Mouse (Mus musculus) c-Kit-positive CD71-positive TER-119-positive erythroid progenitor cells, embryonic 14.5 days (primary cell): ENCODE measurements around the gene Pi16.

Source experiments
- DNase-seq: peaks from one replicate; pipeline ENCODE4 v3.0.0-alpha.2; 2013; ENCODE audit warnings: low spot score

Pi16 gene

GRCm38 (mm10) chr17:29304376-29305057 lies 13.0 kb upstream of the Pi16 start:
- no peak for DNase-seq

GRCm38 (mm10) chr17:29305058-29305806 lies 12.2 kb upstream of the Pi16 start:
- no peak for DNase-seq

- no peak for DNase-seq
These were observed 11.6 kb upstream of the Pi16 start for GRCm38 (mm10) chr17:29305871-29306270.

GRCm38 (mm10) chr17:29310056-29310623 lies 7.3 kb upstream of the Pi16 start:
- no peak for DNase-seq

- no peak for DNase-seq
These were observed 5.9 kb upstream of the Pi16 start for GRCm38 (mm10) chr17:29311602-29312001.

DNA sequence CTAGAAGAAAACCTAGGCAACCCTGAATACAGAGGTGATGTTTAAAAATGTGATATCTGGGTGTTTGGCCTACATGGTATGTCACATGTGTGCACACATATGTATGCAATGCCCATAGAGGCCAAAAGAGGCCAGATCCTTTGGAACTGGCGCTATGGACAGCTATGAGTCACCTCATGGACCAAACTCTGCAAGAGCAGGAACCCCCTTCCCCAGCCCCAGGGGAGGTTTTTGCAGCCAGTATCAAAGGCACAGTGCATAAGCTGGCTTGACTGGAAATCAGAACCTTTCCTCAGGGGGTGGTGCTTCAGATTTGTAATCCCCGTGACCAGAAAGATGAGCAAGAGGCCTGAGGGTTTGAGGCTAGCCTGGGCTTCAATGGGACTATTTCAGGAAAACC lies 5.4 kb upstream of the Pi16 start:
- no peak for DNase-seq

- peak; percentile 29 for DNase-seq
These were observed 4.2 kb upstream of the Pi16 start for GRCm38 (mm10) chr17:29313300-29313699.

GRCm38 (mm10) chr17:29315672-29316465 lies 1.6 kb upstream of the Pi16 start:
- DNase-seq = no peak

- no peak for DNase-seq
These were observed 589 bp upstream of the Pi16 start for GRCm38 (mm10) chr17:29316891-29317290.

DNA sequence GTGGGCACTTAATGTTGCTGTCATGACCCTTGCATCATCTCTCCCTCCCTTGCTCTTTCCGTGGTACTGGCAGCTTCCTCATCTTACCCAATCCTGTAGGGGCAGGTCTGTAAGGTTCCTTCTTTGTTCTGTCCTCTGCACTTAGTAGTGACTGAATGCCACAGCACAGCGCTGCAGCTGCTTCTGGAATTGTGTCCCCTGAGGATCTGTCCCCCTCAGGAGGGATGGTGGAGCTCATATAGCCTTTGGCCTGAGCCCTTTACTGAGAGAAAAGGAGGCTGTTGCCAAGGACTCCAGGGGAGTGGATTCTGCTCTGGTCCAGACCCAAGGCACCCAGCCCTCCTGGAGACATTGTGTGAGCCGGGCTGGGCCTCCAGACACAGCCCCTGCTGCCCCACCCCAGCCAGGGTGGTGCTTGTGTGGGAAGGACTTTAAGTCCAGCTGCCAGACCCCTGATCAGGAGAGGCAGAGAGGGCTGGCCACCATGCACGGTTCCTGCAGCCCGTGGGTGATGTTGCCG lies 1.3 kb downstream of the Pi16 start:
- DNase-seq = no peak

DNA sequence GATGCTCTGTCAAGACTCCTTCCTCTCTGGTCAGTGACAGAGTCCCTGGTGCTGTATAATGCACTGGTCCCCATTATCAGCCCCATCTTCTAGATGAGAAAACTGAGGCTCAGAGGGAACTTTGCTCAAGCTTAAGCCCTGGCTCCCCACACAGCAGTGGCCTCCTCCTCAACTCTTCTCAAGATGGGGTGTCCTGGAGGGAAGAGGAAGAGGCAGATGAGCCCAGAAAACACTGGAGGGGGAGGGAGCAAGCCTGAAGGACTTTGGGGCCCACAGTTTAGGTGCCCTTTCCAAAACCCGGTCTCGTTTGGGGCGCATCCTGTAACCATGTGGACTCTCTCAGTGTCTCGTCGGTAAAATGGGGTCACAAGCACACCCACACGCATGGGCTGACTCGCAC lies 2.0 kb downstream of the Pi16 start:
- no peak for DNase-seq

DNA sequence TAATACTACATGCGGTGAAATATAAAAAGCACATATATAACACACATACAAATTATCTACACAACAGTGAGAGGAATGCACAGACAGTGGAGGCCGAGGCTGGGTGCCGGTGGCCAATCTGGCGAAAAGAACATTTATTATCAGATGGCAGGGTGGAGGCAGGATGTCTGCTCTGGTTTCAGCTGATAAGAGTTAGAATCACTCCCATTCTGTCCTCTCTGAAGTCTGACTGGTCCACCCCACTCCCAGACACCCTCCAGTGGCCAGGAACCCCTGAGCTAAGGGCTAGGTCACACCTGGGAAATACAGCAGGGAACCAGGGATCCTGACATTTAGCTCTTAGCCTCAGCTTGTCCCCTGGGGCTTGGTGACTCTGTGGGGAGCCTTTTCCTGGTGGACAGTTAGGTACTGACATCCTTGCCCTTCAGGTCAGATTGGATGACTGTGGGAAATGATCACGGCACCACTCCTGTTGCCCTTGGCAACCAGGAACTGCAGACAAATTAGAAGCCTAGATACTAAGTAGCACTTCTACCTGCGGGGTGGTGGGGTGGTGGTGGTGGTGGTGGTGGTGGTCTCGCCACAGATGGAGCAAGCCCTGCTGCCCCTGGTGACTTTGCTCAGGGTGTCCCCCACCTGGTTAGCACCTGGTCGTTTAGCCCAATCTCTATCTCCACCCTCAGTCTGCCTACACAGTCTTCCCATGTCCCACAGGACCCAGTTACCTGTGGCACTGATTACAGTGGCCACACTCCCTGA lies 2.6 kb downstream of the Pi16 start:
- peak; percentile 16 for DNase-seq

DNA sequence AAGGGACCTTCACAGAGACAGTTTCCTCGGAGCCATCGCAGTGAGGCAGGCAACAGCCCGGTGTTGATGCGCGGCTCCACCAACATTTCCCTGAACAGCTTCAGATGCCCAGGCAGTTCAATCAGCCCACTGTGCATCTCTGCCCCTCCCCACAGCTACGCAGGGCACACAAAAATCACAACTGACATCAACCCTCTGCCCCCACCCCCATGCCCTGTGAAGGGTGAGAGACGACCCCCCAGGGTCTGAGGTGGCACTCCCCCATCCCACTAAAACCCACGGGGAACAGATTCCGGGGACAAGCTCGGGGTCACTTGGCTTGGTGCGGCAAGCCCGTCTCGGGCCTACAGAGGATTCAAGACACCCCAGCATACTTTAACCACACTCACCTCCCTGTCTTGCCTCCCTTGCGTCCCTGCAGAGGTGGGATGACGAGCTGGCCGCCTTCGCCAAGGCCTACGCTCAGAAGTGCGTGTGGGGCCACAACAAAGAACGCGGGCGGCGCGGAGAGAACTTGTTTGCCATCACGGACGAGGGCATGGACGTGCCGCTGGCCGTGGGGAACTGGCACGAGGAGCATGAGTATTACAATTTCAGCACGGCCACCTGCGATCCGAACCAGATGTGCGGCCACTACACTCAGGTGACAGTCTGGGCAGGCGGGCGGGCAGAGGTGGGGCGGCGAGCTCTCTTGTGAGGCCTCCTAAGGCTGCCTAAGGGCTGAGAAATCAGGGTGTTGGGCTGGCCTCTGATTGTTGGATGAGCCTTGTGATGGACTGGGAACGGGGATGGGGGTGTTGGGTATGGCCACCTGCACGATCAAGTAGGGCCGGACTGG lies 4.5 kb downstream of the Pi16 start:
- DNase-seq = no peak

DNA sequence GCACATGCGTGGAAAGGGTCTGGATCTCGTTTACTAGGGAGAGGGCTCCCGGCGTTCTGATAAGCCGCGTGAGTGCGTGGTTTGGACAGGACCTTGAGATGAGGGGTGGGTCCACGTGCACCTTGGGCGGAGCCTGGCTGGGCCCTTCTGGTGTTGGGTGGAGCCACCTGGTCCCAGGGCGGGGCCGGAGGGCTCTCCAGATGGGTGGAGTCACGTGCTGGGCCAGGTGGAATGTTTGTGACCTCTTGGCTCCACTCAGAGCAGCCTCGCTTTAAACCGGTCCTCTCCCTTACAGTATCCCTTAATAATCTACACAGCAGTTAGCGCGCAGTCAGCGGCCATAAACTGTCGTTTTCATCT lies 5.1 kb downstream of the Pi16 start:
- no peak for DNase-seq

DNA sequence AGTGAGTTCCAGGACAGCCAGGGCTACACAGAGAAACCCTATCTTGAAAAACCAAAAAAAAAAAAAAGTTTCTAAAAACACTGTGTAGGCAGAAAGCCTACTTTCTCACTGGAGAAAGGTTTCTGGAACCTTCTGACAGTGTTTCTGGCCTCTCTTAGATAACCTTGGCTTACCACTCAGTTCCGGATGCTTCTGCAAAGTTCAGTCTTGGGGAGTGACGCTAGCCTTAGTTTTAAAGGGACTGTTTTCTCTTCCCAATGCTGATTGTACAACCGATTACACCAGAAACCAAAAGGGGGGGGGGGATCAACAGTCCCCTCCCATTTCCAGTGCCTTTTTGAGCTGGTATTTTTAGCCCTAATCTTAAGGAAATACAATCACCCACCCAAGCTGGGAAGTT lies 6.1 kb downstream of the Pi16 start:
- no peak for DNase-seq

- DNase-seq = no peak
These were observed 8.4 kb downstream of the Pi16 start for GRCm38 (mm10) chr17:29325831-29326230.

DNA sequence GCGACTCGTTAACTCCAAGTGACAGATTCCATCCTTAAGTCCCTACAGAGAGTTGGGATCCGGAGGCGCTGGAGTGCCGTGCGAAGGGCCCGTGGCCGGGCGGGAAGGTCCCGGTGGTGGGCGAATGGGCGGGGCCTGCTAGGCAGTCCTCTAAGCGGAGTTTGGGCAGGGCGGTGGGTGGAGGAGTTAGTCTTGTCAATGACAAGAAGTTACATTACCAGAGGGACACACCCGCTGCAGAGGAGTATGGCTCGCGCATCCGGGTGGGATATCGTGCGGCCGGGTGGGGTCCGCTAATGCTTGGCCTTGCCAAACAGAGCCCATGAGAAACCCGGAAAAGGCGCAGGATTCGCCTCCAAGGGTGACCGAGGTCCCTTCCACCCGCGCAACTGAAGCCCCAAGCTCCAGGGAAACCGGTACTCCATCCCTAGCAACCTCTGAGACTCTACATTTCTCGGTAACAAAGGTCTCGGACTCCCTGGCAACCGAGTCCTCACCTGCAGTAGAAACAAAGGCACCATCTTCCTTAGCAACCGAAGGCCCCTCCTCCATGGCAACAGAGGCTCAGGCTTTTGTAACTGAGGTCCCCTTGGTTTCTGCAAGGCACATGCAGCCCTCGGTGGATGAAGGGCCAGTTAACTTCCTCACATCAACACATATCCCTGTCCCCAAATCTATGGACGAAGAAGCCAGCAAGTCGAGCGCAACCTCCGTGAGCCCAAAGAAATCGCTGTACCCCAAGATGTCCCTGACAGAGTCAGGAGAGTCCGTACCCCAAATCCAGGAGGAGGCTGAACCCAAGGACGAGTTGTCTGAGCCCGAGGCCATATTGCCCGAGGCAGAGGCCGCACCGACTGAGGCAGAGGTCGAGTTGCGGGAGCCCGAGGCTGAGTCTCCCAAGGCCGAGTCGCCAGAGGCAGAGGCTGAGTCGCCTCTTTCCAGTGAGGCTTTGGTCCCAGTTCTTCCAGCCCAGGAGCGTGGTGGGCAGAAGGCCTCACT lies 9.3 kb downstream of the Pi16 start:
- no peak for DNase-seq

DNA sequence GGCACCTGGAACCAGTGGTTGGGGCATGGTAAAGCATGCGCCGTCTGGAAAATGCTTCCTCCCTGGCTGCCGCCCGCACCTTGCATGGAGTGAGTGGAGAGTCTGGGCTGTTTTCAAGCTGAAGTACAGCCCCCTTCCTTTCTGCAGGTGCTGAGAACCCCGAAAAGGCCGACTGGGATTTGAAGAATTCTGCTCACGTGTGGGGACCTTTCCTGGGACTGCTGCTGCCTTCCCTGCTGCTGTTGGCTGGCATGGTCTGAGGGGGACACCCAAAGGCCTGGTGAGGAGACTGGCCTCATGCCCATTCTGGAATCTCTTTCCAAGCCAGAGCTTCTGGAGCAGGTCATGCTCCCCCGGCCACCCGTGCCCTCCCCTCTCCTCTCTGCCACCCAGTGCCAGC lies 10.2 kb downstream of the Pi16 start:
- no peak for DNase-seq

DNA sequence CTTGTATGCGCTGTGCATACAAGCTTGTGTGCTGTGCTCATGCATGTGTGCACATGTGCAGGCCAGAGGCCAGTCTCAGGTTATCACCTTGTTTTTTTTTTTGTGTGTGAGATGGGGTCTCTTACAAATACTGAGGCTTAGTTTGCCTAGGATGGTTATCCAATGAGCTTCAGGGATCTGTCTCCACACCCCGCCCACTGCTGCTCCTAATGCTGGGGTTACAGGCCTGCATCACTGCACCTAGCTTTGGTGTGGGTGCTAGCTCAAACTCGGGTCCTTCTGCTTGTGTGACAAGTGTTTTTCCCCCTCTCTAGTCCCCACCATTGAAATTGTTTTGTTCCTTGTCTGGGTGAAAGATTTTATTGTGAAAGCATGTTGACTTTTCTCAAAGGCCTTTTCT lies 12.7 kb downstream of the Pi16 start:
- DNase-seq = no peak
